Mouse (Mus musculus): ENCODE results near the gene Hoxa3. TPM values are rescaled to one million over a fixed set of nuclear protein-coding genes. Genes with fewer than 3 reads are reported as not detected.
A peak's percentile ranks its signal among the peaks of the same experiment; 100 is the strongest.

Gene Hoxa3
- polyA plus RNA-seq, 1 experiment from 2014 or later: 0.91 TPM

GRCm38 (mm10) chr6:52204050-52204752 is 8.9 kb downstream of the Hoxa3 start, which contains the start of gene Hoxa5:
TSS of gene Hoxa5 (minus strand) at chr6:52204587.
- H3K4me3 ChIP-seq (ENCODE audit: low read depth, low read length): peak within 1 kb of the TSS; percentile 19; the same call in 1 of the 2 replicates
- peak; percentile 64 for DNase-seq (ENCODE audit: low spot score)
- H3K36me3 ChIP-seq (replicated peaks; ENCODE audit: control insufficient read depth, insufficient read depth, low read depth, low read length): no peaks in the 10 kb centered on the region
- no peak within 1 kb of the TSS for H3K27ac ChIP-seq (replicated peaks; ENCODE audit: low read depth, low read length)
- no peaks in the 10 kb centered on the region for H3K9me3 ChIP-seq (replicated peaks; ENCODE audit: control insufficient read depth, low read length)
- ATAC-seq (replicated peaks; ENCODE audit: insufficient number of reproducible peaks, low FRiP score, low TSS enrichment, low read depth): no peak
- H3K4me1 ChIP-seq (ENCODE audit: control insufficient read depth, insufficient read depth, low read length): no peaks in the 10 kb centered on the region; the same call in 1 of the 2 replicates
- peaks cover 95% of the 10 kb centered on the region for H3K27me3 ChIP-seq (ENCODE audit: control insufficient read depth, insufficient read depth, low read length)
- H3K4me2 ChIP-seq (ENCODE audit: low read depth, low read length): peak within 1 kb of the TSS; percentile 39
- H3K9ac ChIP-seq (replicated peaks; ENCODE audit: low read length): no peak within 1 kb of the TSS; the same call in 1 of the 2 replicates
- under 1% methylated on average over 65 of the region's 65 CpGs for WGBS

GRCm38 (mm10) chr6:52203371-52204049 is 9.6 kb downstream of the Hoxa3 start:
- Histone ChIP-seq H3K36me3 (replicated peaks; ENCODE audit: control insufficient read depth, insufficient read depth, low read depth, low read length) (no peaks in the 10 kb centered on the region), H3K9me3 (replicated peaks; ENCODE audit: control insufficient read depth, low read length) (no peaks in the 10 kb centered on the region), H3K27me3 (ENCODE audit: control insufficient read depth, insufficient read depth, low read length) (peaks cover 94% of the 10 kb centered on the region), H3K4me1 (ENCODE audit: control insufficient read depth, insufficient read depth, low read length) (no peaks in the 10 kb centered on the region; the same call in 1 of the 2 replicates), H3K4me3 (ENCODE audit: low read depth, low read length) (peak overlapping the region; percentile 19; the same call in 1 of the 2 replicates), H3K4me2 (ENCODE audit: low read depth, low read length) (peak overlapping the region; percentile 39), H3K27ac (replicated peaks; ENCODE audit: low read depth, low read length) (no peak overlapping the region), H3K9ac (replicated peaks; ENCODE audit: low read length) (no peak overlapping the region; the same call in 1 of the 2 replicates)
- DNase-seq (ENCODE audit: low spot score) (no peak), ATAC-seq (replicated peaks; ENCODE audit: insufficient number of reproducible peaks, low FRiP score, low TSS enrichment, low read depth) (no peak)
- under 1% methylated on average over 43 of the region's 46 CpGs for WGBS

GRCm38 (mm10) chr6:52203121-52203370 is 10.1 kb downstream of the Hoxa3 start:
- Histone ChIP-seq H3K27me3 (ENCODE audit: control insufficient read depth, insufficient read depth, low read length) (peaks cover 95% of the 10 kb centered on the region), H3K4me3 (ENCODE audit: low read depth, low read length) (peak overlapping the region; percentile 19; the same call in 1 of the 2 replicates), H3K36me3 (replicated peaks; ENCODE audit: control insufficient read depth, insufficient read depth, low read depth, low read length) (no peaks in the 10 kb centered on the region), H3K4me2 (ENCODE audit: low read depth, low read length) (no peak overlapping the region), H3K4me1 (ENCODE audit: control insufficient read depth, insufficient read depth, low read length) (no peaks in the 10 kb centered on the region; the same call in 1 of the 2 replicates), H3K9ac (replicated peaks; ENCODE audit: low read length) (no peak overlapping the region), H3K27ac (replicated peaks; ENCODE audit: low read depth, low read length) (no peak overlapping the region), H3K9me3 (replicated peaks; ENCODE audit: control insufficient read depth, low read length) (no peaks in the 10 kb centered on the region)
- no peak for ATAC-seq (replicated peaks; ENCODE audit: insufficient number of reproducible peaks, low FRiP score, low TSS enrichment, low read depth)
- under 1% methylated on average over 10 of the region's 10 CpGs for WGBS
- DNase-seq (ENCODE audit: low spot score): no peak

- ATAC-seq (replicated peaks; ENCODE audit: insufficient number of reproducible peaks, low FRiP score, low TSS enrichment, low read depth) (no peak), DNase-seq (ENCODE audit: low spot score) (no peak)
- peak overlapping the region; percentile 15; the same call in 1 of the 2 replicates for H3K4me3 ChIP-seq (ENCODE audit: low read depth, low read length)
- no peaks in the 10 kb centered on the region for H3K36me3 ChIP-seq (replicated peaks; ENCODE audit: control insufficient read depth, insufficient read depth, low read depth, low read length)
- no peak overlapping the region for H3K27ac ChIP-seq (replicated peaks; ENCODE audit: low read depth, low read length)
- peaks cover 94% of the 10 kb centered on the region for H3K27me3 ChIP-seq (ENCODE audit: control insufficient read depth, insufficient read depth, low read length)
- no peaks in the 10 kb centered on the region; the same call in 1 of the 2 replicates for H3K4me1 ChIP-seq (ENCODE audit: control insufficient read depth, insufficient read depth, low read length)
- no peak overlapping the region for H3K4me2 ChIP-seq (ENCODE audit: low read depth, low read length)
- WGBS: 2% methylated on average over 22 of the region's 22 CpGs
- H3K9ac ChIP-seq (replicated peaks; ENCODE audit: low read length): no peak overlapping the region
- H3K9me3 ChIP-seq (replicated peaks; ENCODE audit: control insufficient read depth, low read length): no peaks in the 10 kb centered on the region
These were observed 10.6 kb downstream of the Hoxa3 start for GRCm38 (mm10) chr6:52202362-52203120.

GRCm38 (mm10) chr6:52201269-52201668 is 11.9 kb downstream of the Hoxa3 start:
- no peak for DNase-seq (ENCODE audit: low spot score)
- no peak overlapping the region; the same call in 1 of the 2 replicates for H3K4me2 ChIP-seq (ENCODE audit: low read depth, low read length)
- H3K4me3 ChIP-seq (ENCODE audit: low read depth, low read length): no peak overlapping the region
- no peaks in the 10 kb centered on the region for H3K36me3 ChIP-seq (replicated peaks; ENCODE audit: control insufficient read depth, insufficient read depth, low read depth, low read length)
- H3K9ac ChIP-seq (replicated peaks; ENCODE audit: low read length): no peak overlapping the region
- no peaks in the 10 kb centered on the region; the same call in 1 of the 2 replicates for H3K4me1 ChIP-seq (ENCODE audit: control insufficient read depth, insufficient read depth, low read length)
- ATAC-seq (replicated peaks; ENCODE audit: insufficient number of reproducible peaks, low FRiP score, low TSS enrichment, low read depth): no peak
- no peaks in the 10 kb centered on the region for H3K9me3 ChIP-seq (replicated peaks; ENCODE audit: control insufficient read depth, low read length)
- no peak overlapping the region for H3K27ac ChIP-seq (replicated peaks; ENCODE audit: low read depth, low read length)
- 5% methylated on average over 1 of the region's 1 CpGs for WGBS
- peaks cover 93% of the 10 kb centered on the region for H3K27me3 ChIP-seq (ENCODE audit: control insufficient read depth, insufficient read depth, low read length)

GRCm38 (mm10) chr6:52200751-52201250 is 12.3 kb downstream of the Hoxa3 start:
- H3K27ac ChIP-seq (replicated peaks; ENCODE audit: low read depth, low read length): no peak overlapping the region
- no peak overlapping the region for H3K4me2 ChIP-seq (ENCODE audit: low read depth, low read length)
- ATAC-seq (replicated peaks; ENCODE audit: insufficient number of reproducible peaks, low FRiP score, low TSS enrichment, low read depth) (no peak), DNase-seq (ENCODE audit: low spot score) (no peak)
- no peaks in the 10 kb centered on the region for H3K9me3 ChIP-seq (replicated peaks; ENCODE audit: control insufficient read depth, low read length)
- H3K4me3 ChIP-seq (ENCODE audit: low read depth, low read length): no peak overlapping the region
- H3K36me3 ChIP-seq (replicated peaks; ENCODE audit: control insufficient read depth, insufficient read depth, low read depth, low read length): no peaks in the 10 kb centered on the region
- H3K27me3 ChIP-seq (ENCODE audit: control insufficient read depth, insufficient read depth, low read length): peaks cover 93% of the 10 kb centered on the region
- no peaks in the 10 kb centered on the region; the same call in 1 of the 2 replicates for H3K4me1 ChIP-seq (ENCODE audit: control insufficient read depth, insufficient read depth, low read length)
- 5% methylated on average over 10 of the region's 10 CpGs for WGBS
- no peak overlapping the region for H3K9ac ChIP-seq (replicated peaks; ENCODE audit: low read length)

- no peak overlapping the region for H3K4me3 ChIP-seq (ENCODE audit: low read depth, low read length)
- H3K27me3 ChIP-seq (ENCODE audit: control insufficient read depth, insufficient read depth, low read length): peaks cover 91% of the 10 kb centered on the region
- H3K9me3 ChIP-seq (replicated peaks; ENCODE audit: control insufficient read depth, low read length): no peaks in the 10 kb centered on the region
- H3K36me3 ChIP-seq (replicated peaks; ENCODE audit: control insufficient read depth, insufficient read depth, low read depth, low read length): no peaks in the 10 kb centered on the region
- WGBS: 1% methylated on average over 30 of the region's 30 CpGs
- H3K4me1 ChIP-seq (ENCODE audit: control insufficient read depth, insufficient read depth, low read length): no peaks in the 10 kb centered on the region; the same call in 1 of the 2 replicates
- no peak overlapping the region for H3K4me2 ChIP-seq (ENCODE audit: low read depth, low read length)
- H3K9ac ChIP-seq (replicated peaks; ENCODE audit: low read length): no peak overlapping the region
- DNase-seq (ENCODE audit: low spot score) (no peak), ATAC-seq (replicated peaks; ENCODE audit: insufficient number of reproducible peaks, low FRiP score, low TSS enrichment, low read depth) (no peak)
- H3K27ac ChIP-seq (replicated peaks; ENCODE audit: low read depth, low read length): no peak overlapping the region
These were observed 12.9 kb downstream of the Hoxa3 start for GRCm38 (mm10) chr6:52200073-52200750.

Data from embryonic facial prominence, embryonic 11.5 days (tissue).